Mouse (Mus musculus) bone marrow, adult 2 months (tissue): Measurements from ENCODE around the gene Ahnak.

Source experiments
- CTCF ChIP-seq: fragments of 200-500 bp; IDR thresholded peaks from 2 replicates; pipeline ENCODE4 v1.5.1; 2011; ENCODE audit warnings: low read length, control low read depth; ENCODE audit not compliant: control insufficient read depth, insufficient read depth
- POLR2A ChIP-seq: fragments of 200-500 bp; IDR thresholded peaks from 2 replicates; pipeline ENCODE4 v1.6.1; 2011; ENCODE audit warnings: low read depth, mild to moderate bottlenecking, control low read depth, low read length, borderline replicate concordance; ENCODE audit not compliant: control insufficient read depth

GRCm38 (mm10) chr19:9117275-9117674, 128.2 kb downstream of the Ahnak start:
- TF ChIP-seq POLR2A (no peak), CTCF (no peak)
